Mouse (Mus musculus): ENCODE data around the gene Rpl29. TPM values are rescaled to one million over a fixed set of nuclear protein-coding genes. Genes with fewer than 3 reads are reported as not detected.

Rpl29 gene
- 100 to 1,000 TPM; 256 to 304 (median 274) TPM for total RNA-seq (2022)

DNA sequence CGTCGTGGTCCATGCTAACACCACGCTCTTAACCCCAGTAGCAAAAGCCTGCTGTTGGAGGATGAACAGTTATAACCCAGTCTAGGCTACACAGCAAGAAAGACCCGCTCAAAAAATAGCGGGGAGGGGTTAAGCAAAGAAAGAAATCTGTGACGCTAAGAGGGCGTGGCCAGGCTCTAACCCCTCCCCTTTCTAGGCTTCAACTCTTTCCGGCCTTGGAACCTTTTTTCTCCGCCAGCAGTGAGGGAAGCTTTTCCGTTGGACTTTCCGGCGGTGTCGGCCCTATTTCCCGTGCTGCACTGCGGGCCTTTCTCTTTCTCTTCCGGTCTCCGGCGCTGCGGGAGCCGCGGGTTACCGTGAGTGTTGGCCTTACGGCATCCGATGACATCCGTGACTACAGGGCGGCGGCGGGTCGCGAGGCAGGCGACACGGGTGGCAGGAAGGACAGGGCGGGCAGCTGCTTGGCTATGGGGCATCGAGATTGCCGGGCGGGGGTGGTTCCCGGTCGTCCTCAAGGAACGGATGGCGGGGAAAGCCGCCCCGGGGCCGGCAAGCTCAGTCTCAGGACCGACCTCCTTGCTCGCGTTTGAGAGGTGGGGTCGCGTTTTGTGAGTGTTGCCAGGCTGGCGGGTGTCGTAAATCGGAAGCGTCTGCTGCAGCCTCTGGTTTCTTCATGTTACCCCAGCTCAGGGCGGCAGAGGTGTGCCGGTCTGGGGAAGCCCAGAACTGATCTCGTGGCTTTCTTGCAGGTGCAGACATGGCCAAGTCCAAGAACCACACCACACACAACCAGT lies at the start of gene Rpl29:
Rpl29 (plus strand) TSS at position 234 of the 794 bp plus-strand sequence.
- peak; percentile 97 for DNase-seq (ENCODE audit: low spot score)

DNA sequence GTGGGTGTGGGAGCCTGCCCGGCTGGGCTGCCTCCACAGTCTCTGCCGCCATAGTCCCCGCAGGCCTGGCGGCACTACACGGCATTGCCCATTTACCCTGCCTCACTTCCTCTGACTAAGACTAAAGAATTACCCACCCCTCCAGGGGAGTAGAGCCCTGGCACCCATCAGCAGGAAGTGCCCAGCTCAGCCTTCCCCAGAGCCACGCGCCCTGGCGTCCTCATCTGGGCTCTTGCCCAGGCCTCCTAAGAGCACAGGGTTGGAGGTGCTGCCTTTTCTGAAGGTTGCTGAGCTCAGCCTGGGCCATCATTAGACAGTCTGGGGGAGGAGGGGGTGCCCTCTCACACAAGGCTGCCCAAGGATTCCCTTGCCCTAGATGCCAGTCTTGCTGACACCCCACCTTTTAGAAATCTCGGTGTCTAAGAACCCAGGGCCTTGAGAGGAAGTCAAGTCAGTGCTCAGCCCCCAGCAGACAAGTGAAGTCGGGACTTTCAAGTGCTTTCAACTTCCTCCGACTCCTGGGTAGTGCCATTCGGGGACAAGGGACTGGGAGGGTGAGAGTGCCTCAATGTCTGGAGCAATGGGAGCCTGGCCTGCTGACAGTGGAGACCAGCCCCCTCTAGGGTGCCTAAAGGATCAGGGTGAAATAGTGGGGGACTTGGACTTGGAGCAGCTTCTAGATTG lies 42.9 kb upstream of the Rpl29 start:
- peak; percentile 46 for DNase-seq (ENCODE audit: low spot score)

DNA sequence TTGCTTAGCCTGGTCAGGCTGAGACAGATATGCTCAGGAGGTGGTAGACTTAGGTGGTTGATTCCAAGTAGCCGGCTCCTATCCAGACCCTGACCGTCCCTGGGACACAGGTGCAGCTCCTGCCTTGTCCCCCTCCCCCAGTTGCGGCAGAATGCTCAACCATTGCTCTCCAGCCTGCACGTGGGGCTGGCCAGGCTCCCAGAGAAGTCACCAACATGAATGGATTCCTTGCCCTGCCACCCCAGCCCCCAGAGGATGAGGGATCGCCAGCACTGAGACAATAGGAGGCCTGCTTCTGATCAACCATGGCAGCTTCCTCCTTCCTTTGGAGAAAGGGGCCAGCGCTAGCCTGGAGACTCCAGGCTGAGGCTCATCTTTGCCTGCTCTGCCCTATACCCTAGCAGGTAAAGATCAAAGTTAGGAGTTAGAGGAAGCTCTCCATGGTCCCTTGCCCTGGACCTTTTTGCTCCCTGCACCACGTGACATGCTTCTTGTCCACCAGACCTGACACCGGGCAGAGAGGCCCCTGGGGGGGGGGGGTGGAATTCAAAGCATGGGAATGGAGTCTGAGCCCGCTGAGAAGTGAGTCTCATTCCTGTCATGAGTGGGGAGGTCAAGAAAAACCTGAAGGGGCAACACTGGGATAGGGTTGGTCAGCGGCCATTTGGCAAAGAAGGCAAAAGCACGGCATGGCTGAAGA lies 36.3 kb upstream of the Rpl29 start:
- no peak for DNase-seq (ENCODE audit: low spot score)

DNA sequence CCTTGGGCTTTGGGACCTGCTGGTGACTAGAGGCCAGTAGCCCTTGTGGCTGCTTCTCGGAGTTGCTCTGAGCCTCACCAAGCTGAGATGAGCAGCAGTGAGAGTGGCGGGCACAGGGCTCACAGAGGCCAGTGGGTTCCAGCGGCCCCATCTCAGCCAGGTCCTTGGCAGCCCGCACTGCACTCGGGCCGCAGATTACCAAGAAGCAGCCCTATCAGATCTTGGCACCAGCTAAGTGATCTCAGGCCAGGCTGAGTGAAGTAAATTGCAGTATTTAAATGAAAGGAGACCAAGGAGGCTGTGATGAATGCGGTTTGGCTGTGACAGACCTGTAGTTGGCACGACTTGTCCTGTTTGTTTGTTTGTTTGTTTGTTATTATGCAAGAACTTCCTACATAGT lies 35.7 kb upstream of the Rpl29 start:
- DNase-seq (ENCODE audit: low spot score) = no peak

DNA sequence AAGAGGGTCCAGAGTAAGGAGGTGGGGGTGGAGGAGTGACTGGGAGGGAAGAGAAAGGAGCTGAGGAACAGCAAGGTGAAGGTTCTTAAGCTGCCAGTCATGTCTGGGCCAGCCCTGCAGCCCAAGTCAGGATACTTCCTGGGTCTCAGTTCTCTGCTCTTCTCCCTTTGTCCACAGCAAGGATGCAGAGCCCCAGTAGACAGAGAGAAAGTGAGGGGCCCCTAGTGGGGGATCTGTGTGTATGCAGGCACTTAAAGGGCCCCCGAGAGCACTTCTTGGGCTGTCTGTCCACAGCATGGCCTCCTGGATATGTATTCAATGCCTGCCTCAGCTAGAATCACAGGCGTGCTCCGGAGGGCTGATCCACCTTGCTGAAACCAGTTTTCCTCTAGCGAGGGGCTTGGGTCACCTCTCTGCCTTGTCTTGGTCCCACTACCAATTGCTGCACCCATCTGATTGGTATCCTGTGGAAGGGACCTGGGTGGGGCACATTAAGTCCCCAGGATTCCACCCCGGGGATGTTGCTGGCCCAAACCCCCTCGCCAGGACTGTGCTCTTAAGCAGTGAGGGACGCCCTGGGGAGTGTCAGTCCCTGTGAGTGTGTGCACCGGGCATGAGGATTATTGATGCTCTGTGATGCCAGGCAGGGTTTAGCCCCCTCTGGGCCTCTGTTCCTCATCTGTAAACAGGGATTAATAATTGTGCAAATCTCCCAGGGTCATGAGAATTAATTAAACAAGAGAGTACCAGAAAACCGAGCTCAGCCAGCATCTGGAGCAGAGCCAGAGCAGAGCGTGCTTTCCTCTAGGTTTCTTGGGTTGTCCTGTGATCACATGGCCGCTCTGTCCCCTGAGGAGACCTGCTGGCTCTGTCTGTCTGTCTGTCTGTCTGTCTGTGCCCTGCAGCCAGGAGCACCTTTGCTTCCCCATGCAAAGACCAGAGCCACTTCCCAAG lies 34.3 kb upstream of the Rpl29 start:
- DNase-seq (ENCODE audit: low spot score) = no peak

DNA sequence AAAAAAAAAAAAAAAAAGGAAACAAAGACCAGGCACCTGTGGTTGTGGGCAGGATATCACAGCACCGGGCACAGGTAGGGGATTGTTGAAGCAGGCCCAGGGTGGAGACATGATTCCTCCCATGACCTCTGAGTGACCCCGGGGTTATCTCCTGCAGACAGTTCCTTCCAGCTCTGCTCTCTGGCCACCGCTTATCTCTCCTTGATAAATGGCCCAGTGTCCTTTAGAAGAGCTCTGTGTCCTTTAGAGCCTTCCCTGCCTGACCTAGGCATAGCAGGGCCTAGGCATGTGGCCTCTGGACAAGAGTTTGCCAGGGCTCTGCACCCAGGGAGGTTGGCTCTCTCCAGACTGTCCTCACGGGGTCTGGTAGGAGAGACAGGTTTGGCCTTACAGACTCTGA lies 31.5 kb upstream of the Rpl29 start:
- no peak for DNase-seq (ENCODE audit: low spot score)

DNA sequence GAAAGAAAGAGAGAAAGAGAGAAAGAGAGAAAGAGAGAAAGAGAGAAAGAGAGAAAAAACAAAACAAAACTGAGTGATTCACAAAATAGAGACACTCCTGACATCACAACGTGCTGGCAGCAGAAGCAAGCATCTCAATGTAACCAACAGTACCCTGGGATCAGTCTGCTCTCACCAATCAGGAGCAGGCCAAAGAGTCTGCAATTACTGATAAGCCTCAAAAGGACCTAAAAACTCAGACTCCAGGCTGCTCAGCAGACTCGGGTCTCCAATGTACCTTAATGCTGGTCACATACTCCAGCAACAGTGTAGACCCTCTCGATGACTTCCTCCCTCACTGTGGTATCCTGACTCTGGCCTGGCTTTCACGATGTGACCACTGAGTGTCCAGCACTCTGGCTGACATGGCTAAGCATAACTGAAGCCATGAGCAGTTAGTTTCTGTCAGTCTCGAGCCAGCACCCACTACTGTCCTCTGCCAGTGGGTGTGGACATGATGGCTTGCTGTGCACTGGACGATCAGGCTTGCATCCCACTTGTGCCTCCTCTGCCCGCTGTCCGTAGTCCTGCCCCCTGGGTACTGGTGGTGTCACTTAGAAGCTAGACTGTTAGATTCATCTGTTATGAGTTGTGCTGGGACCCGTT lies 30.5 kb upstream of the Rpl29 start:
- no peak for DNase-seq (ENCODE audit: low spot score)

DNA sequence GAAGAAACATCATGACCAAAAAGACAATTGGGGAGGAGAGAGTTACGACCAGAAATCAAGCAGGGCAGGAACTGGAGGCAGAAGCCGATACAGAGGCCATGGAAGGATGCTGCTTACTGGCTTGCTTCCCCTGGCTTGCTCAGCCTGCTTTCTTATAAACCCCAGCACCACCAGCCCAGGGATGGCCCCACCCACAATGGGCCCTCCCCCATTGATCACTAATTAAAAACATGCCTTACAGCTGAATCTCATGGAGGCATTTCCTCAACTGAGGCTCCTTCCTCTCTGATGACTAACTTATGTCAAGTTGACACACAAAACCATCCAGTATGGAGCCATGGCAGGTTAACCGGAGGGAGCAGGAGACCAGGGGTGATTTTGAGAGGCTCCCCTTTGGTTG lies 29.4 kb upstream of the Rpl29 start:
- DNase-seq (ENCODE audit: low spot score) = no peak

DNA sequence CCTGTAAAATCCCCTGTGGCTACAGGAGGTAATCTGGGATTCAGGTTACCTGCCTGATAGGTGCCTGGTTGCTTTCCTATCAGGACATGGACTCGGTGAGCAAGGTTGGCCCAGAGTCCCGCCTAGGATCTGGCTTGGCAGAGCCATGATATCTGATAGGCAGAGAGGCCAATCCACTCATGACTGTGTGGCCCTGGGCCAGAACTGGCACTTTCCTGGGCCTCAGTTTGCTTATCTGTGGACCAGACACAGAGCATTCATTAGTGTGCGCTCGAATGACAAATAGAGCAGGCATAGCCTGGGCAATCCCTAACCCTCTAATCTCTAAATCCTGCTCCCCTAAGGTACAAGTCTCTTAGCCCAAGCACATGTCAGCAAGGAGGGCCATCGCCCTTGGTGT lies 27.1 kb upstream of the Rpl29 start:
- no peak for DNase-seq (ENCODE audit: low spot score)

DNA sequence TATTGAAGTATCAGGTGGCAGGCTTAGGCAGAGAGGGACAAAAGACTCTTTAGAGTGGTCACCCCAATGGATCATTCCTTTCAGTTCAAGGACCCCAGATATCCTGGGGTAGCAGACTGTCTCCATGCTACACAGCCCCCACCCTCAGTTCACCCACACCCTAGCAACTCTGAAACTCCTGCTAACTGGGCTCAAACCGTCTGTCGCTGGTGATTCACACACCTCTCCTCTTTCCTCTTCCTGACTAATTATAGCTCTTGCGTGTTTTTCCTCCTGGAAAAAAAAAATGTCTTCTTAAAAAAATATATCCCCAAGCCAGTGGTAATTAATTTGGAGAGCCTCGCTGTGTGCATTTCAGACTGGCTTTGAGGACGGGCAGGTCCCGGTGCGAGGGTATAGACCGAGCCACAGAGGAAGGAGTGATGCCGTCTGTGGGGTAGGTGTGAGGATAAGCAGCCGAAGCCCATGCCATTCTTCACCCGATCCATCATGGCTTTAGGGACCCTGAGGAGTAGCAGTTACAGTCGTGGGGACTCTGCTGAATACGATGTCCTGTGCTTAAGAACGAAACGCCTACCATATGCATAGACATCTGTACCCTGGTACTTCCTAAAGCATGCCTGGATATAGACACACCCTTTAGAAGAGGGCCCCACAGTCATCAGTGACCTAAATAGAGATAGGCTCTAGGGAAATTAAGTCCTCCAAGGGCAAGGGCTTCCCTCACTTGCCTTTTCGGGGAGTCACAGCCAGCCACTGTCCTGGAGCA lies 26.5 kb upstream of the Rpl29 start:
- DNase-seq (ENCODE audit: low spot score) = no peak

DNA sequence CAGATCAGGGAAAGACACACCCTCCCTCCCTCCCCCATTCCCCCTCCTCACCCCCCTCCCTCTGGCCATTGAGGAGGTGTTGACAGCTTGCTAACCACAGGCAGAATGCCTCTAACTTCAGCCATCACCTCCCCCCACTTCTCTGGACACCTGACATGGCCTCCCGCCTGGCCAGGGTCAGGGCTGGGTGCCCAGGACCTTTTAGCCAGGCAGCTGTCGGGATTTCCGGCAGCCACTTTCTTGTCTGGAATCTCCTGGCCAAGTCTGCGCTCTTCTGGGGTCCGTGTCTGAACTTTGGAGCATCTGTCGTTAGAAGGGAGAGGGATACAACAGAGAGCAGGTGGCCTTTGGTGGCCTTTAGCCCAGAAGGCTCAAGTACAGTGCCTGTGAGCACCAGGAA lies 24.0 kb upstream of the Rpl29 start:
- DNase-seq (ENCODE audit: low spot score) = peak; percentile 70

DNA sequence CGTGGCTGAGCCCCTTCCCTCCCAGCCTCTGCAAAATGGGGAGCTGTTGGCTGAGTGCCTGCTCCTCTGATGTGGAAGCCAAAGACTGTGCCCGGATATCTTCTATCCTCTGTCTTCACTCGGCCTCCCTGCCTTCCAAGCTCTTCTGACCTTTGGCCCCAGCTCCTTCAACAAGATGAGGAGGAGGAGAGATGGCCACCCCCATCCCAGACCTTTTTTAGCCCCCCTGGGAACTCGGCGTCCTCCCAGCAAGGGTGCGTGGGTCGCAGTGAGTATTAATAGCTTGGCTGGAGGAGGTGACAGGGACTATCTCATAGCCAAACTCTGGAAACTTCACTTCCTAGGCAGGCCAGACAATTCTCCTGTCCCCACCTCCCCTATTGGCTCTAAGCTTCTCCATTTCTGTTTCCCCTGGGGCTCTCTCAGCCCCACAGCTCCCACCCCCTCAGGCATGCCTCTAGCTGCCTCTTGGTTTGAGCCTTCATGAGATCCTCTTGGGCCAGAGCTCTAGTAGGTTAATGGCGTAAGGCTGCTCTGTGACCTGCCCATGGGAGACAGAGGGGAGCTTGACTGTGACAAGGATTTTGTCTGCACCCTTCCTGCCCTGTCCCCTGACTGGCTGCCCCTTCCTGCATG lies 22.7 kb upstream of the Rpl29 start:
- peak; percentile 78 for DNase-seq (ENCODE audit: low spot score)

DNA sequence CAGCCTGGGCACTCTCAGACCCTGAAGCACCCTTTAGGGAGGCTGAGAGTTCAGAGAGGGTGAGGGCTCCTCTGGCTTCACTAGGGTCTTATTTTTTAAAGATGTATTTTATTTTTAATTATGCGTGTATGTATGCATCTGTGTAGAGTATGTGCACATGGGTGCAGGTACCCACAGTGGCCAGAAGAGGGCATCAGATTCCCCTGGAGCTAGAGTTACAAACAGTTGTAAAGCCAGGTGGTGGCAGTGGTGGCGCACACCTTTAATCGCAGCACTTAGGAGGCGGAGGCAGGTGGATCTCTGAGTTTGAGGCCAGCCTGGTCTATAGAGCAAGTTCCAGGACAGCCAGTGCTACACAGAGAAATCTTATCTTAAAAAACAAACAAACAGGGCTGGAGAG lies 20.2 kb upstream of the Rpl29 start:
- no peak for DNase-seq (ENCODE audit: low spot score)

DNA sequence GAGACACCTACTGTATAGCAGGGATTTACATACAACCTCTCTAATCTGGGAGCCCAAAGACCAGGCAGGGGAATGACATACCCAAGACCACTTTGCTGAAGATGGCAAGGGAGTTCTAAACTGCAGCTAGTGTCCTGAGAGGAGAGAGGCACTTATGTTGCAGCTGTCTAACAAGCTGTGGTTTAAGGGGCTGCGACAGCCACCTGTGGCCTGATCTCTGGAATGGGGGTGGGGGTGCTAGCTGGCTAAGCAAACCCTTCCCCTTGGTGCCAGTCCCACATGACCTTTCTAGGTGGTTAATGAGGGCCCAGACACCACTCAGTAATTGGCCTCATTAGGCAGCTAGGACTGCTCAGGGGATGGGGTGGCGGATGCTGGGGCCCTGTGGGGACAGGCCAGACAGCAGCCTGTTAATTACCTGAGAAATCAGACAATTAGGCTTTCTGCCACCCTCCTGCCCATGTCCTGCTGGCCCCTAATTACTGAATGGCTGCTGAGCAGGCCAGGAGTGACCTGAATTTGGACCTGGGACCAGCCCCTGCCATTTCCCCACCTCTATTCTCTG lies 19.1 kb upstream of the Rpl29 start:
- DNase-seq (ENCODE audit: low spot score) = no peak

DNA sequence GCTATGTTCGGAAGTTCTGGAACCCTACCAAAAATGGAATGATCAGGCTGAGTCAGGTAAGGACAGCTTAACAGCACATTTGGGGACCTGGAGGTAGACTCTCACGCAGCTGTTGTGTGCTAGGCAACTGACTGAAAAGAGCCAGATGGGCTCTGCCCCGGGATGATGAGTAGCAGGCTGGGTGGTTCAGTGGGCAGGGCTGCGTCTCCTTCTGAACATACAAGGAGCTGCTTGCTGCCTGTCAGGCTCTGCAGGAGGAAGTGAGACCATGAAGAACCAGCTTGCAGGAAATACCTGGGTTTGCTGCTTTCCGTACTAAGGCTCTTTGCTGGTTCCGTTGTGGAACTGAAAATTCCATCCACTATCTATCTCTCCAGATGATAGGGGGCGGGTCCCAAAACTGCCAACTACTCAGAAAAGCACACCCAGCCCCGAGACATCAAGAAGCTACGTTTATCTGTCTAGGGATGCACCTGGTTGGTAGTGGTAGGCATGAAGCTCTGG lies 18.1 kb upstream of the Rpl29 start:
- DNase-seq (ENCODE audit: low spot score) = no peak

DNA sequence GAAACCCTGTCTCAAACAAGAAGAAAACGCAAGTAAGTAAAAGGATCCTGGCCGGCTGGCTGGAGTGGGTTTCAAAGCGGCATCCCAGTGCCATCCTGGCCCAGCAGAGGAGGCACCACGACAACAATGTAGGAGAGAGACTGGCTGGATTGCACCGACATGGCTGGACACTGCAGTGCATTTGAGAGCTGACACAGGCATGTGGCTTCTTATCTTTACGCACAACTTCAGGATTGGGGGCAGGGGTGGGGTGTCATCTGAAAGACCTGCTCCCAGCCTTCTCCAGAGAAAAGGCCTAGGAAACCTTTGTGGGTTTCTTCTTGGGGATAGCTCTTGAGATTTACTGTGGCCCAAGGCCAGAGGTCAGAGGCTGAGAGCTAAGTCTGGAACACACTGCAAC lies 17.5 kb upstream of the Rpl29 start:
- no peak for DNase-seq (ENCODE audit: low spot score)

DNA sequence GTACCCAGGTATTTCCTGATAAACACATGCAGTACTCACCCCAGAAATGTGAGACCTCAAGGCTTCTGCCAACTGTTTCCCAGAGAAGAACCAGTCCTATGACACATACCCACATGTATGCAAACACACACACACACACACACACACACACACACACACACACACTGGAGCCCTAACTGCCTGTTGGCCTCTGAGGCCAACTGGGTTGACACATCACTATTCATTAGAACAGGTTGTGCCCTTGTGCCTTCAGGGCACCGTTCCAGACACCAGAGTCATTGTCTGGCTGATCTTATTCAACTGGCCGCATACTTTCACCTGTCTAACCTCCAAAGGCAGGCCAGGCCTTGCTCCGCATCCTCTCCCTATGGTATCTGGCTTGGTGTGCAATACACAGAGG lies 17.0 kb upstream of the Rpl29 start:
- DNase-seq (ENCODE audit: low spot score) = no peak

DNA sequence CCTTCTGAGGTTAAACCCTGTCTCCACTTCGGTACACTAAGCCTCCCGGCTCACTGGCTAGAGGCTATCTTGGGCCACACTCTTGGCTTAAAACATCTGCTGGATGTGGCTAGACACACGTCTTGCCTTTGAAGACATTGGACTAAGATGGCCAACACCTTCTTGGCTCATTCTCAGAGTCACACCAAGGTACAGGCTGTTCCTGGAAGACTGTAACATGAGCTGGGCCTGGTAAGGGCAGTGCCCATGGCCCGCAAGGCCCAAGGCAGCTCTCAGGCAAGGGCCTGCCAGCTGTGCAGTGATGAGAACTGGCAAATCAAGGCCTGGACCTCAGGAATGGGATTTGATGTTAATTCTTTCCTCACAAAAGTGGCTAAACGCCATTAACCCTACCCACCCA lies 15.6 kb upstream of the Rpl29 start:
- DNase-seq (ENCODE audit: low spot score) = no peak

DNA sequence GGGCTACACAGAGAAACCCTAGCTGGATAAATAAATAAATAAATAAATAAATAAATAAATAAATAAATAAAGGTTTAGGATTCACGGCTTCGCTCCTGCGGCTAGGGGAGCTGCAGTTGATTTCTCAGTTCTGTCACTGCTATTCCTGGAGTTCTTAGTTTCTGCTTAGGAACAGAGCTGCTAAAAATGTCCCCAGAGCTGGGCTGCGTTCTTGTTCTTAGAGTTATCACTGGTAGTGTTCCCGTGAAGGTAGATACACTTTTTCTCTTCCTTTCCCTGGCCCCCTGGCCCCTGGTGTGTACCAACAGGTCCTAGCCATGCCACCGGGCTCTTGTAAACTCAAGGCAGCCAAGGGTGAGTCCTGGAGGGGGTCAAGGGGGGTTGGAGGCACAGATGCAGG lies 12.4 kb upstream of the Rpl29 start:
- DNase-seq (ENCODE audit: low spot score) = no peak
